Mouse (Mus musculus): Measurements from ENCODE around the gene Egfl6.
A peak's percentile ranks its signal among the peaks of the same experiment; 100 is the strongest.

Gene Egfl6

GRCm38 (mm10) chrX:166584947-166585824 lies at the start of gene Egfl6:
TSS of gene Egfl6 (minus strand) at chrX:166585720.
- DNase-seq: peak; percentile 49 to 70

GRCm38 (mm10) chrX:166626866-166627570 lies 41.5 kb upstream of the Egfl6 start:
- peak in 1 of 2 experiments; percentile 6 for DNase-seq

- no peak for DNase-seq
Measured at GRCm38 (mm10) chrX:166626174-166626573, 40.7 kb upstream of the Egfl6 start.

GRCm38 (mm10) chrX:166623176-166623575 lies 37.7 kb upstream of the Egfl6 start:
- DNase-seq: peak; percentile 8 to 14

GRCm38 (mm10) chrX:166621560-166622301 lies 36.2 kb upstream of the Egfl6 start:
- peak in 1 of 2 experiments; percentile 13 for DNase-seq

- peak in 1 of 2 experiments; percentile 10 for DNase-seq
Measured at GRCm38 (mm10) chrX:166620900-166621299, 35.4 kb upstream of the Egfl6 start.

GRCm38 (mm10) chrX:166619084-166619483 lies 33.6 kb upstream of the Egfl6 start:
- DNase-seq: no peak

GRCm38 (mm10) chrX:166615191-166615590 lies 29.7 kb upstream of the Egfl6 start:
- no peak for DNase-seq

- DNase-seq: no peak
Measured at GRCm38 (mm10) chrX:166576111-166576510, 9.4 kb downstream of the Egfl6 start.

GRCm38 (mm10) chrX:166565983-166566382 lies 19.5 kb downstream of the Egfl6 start:
- DNase-seq: no peak

- DNase-seq: no peak
Measured at GRCm38 (mm10) chrX:166565401-166565800, 20.1 kb downstream of the Egfl6 start.

- DNase-seq: no peak
Measured at GRCm38 (mm10) chrX:166564900-166565299, 20.6 kb downstream of the Egfl6 start.

GRCm38 (mm10) chrX:166559333-166559732 lies 26.2 kb downstream of the Egfl6 start:
- peak; percentile 3 to 35 for DNase-seq

- DNase-seq: peak in 1 of 2 experiments; percentile 2
Measured at GRCm38 (mm10) chrX:166552355-166552754, 33.2 kb downstream of the Egfl6 start.

- no peak for DNase-seq
Measured at GRCm38 (mm10) chrX:166546495-166546894, 39.0 kb downstream of the Egfl6 start.

- no peak for DNase-seq
Measured at GRCm38 (mm10) chrX:166535138-166535537, 50.4 kb downstream of the Egfl6 start.

- DNase-seq: no peak
Measured at GRCm38 (mm10) chrX:166533432-166533831, 52.1 kb downstream of the Egfl6 start.

GRCm38 (mm10) chrX:166531671-166532070 lies 53.8 kb downstream of the Egfl6 start:
- no peak for DNase-seq

GRCm38 (mm10) chrX:166528126-166528525 lies 57.4 kb downstream of the Egfl6 start:
- DNase-seq: no peak

GRCm38 (mm10) chrX:166525637-166526315 lies 59.7 kb downstream of the Egfl6 start:
- no peak for DNase-seq

- no peak for DNase-seq
Measured at GRCm38 (mm10) chrX:166520782-166521181, 64.7 kb downstream of the Egfl6 start.

- peak; percentile 10 to 11 for DNase-seq
Measured at GRCm38 (mm10) chrX:166518345-166518744, 67.2 kb downstream of the Egfl6 start, which contains the start of gene Tceanc. TSS of gene Tceanc (minus strand) at chrX:166518567.

All from kidney, postnatal 4 days (tissue).